Mouse (Mus musculus) stomach, postnatal 0 days (tissue): ENCODE results near the gene St7.

Experiments
- CTCF ChIP-seq: IDR thresholded peaks from 2 replicates; pipeline ENCODE4 v1.5.1; 2016; ENCODE audit warnings: antibody characterized with exemption, low read depth, mild to moderate bottlenecking, moderate library complexity
- EP300 ChIP-seq: optimal IDR thresholded peaks from 2 replicates; pipeline ENCODE3; 2016; ENCODE audit warnings: antibody characterized with exemption

DNA sequence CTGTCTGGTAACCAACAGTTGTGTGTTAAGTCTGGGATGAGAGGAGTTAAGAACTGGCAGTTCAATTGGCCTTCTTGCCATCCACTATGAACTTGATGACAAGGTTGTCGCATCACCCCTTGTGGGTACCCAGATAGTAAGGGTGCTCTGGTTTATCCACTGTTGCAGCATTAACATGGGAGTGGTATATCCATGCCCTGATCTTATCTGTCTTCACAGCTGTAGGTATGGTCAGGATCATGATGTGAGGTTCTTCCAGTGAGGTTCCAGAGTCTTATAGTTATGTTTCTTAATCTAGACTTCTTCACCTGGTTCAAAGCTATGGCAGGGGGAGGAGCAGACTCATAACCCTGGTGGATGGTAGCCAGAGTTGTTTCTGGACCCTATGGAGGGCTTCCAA, 132.0 kb downstream of the St7 start:
- TF ChIP-seq EP300 (no peak), CTCF (no peak)
